Mouse (Mus musculus): ENCODE data around the gene Tex21. TPM values are rescaled to one million over a fixed set of nuclear protein-coding genes. Genes with fewer than 3 reads are reported as not detected.
"Not testable (repeated sequence)": the region's sequence is repeated elsewhere in the genome, so short reads cannot be mapped to it uniquely, and the experiment has no call there.

Tex21 gene
- total and polyA plus RNA-seq, 2 experiments: not detected

- no peaks in the 10 kb centered on the region for H3K79me2 ChIP-seq (ENCODE audit: control insufficient read depth, insufficient read depth, low read length)
- WGBS: 80% methylated on average over 10 of the region's 10 CpGs
- no peaks in the 10 kb centered on the region for H3K27me3 ChIP-seq (ENCODE audit: control insufficient read depth, insufficient read depth, low read length)
- no peak overlapping the region for H3K4me3 ChIP-seq (ENCODE audit: insufficient read depth, low read depth, low read length)
- DNase-seq (ENCODE audit: extremely low read depth, low read depth, low spot score): no peak
- no peaks in the 10 kb centered on the region for H3K36me3 ChIP-seq (ENCODE audit: control insufficient read depth, insufficient read depth, low read length)
- TF ChIP-seq POLR2A (IDR thresholded peaks at IDR 0.05; ENCODE audit: extremely low read depth, insufficient read depth, low read length): no peak
- TF ChIP-seq CTCF (IDR thresholded peaks at IDR 0.05; ENCODE audit: low read depth, low read length): no peak
- no peaks in the 10 kb centered on the region for H3K4me1 ChIP-seq (ENCODE audit: control insufficient read depth, insufficient read depth, low read length)
- no peak overlapping the region for H3K9ac ChIP-seq (ENCODE audit: low read depth, low read length)
- no peak overlapping the region for H3K27ac ChIP-seq (replicated peaks; ENCODE audit: insufficient read depth, low read depth, low read length)
Measured at GRCm38 (mm10) chr12:76239145-76239838, 7.3 kb downstream of the Tex21 start.

GRCm38 (mm10) chr12:76235253-76235652 is 11.3 kb downstream of the Tex21 start:
- H3K27me3 ChIP-seq (ENCODE audit: control insufficient read depth, insufficient read depth, low read length): no peaks in the 10 kb centered on the region
- no peaks in the 10 kb centered on the region for H3K36me3 ChIP-seq (ENCODE audit: control insufficient read depth, insufficient read depth, low read length)
- H3K79me2 ChIP-seq (ENCODE audit: control insufficient read depth, insufficient read depth, low read length): no peaks in the 10 kb centered on the region
- DNase-seq (ENCODE audit: extremely low read depth, low read depth, low spot score): no peak
- 89% methylated on average over 6 of the region's 6 CpGs for WGBS
- no peak overlapping the region for H3K4me3 ChIP-seq (ENCODE audit: insufficient read depth, low read depth, low read length)
- no peak overlapping the region for H3K27ac ChIP-seq (replicated peaks; ENCODE audit: insufficient read depth, low read depth, low read length)
- TF ChIP-seq CTCF (IDR thresholded peaks at IDR 0.05; ENCODE audit: low read depth, low read length) (no peak), POLR2A (IDR thresholded peaks at IDR 0.05; ENCODE audit: extremely low read depth, insufficient read depth, low read length) (no peak)
- no peaks in the 10 kb centered on the region for H3K4me1 ChIP-seq (ENCODE audit: control insufficient read depth, insufficient read depth, low read length)
- no peak overlapping the region for H3K9ac ChIP-seq (ENCODE audit: low read depth, low read length)

GRCm38 (mm10) chr12:76230644-76231043 is 15.9 kb downstream of the Tex21 start:
- TF ChIP-seq POLR2A (IDR thresholded peaks at IDR 0.05; ENCODE audit: extremely low read depth, insufficient read depth, low read length) (no peak), CTCF (IDR thresholded peaks at IDR 0.05; ENCODE audit: low read depth, low read length) (no peak)
- no peak for DNase-seq (ENCODE audit: extremely low read depth, low read depth, low spot score)
- H3K4me1 ChIP-seq (ENCODE audit: control insufficient read depth, insufficient read depth, low read length): no peaks in the 10 kb centered on the region
- no peaks in the 10 kb centered on the region for H3K27me3 ChIP-seq (ENCODE audit: control insufficient read depth, insufficient read depth, low read length)
- H3K79me2 ChIP-seq (ENCODE audit: control insufficient read depth, insufficient read depth, low read length): no peaks in the 10 kb centered on the region
- 91% methylated on average over 6 of the region's 6 CpGs for WGBS
- no peak overlapping the region for H3K9ac ChIP-seq (ENCODE audit: low read depth, low read length)
- H3K36me3 ChIP-seq (ENCODE audit: control insufficient read depth, insufficient read depth, low read length): no peaks in the 10 kb centered on the region
- no peak overlapping the region for H3K27ac ChIP-seq (replicated peaks; ENCODE audit: insufficient read depth, low read depth, low read length)
- H3K4me3 ChIP-seq (ENCODE audit: insufficient read depth, low read depth, low read length): no peak overlapping the region

- H3K9ac ChIP-seq (ENCODE audit: low read depth, low read length); H3K36me3 ChIP-seq (ENCODE audit: control insufficient read depth, insufficient read depth, low read length); DNase-seq (ENCODE audit: extremely low read depth, low read depth, low spot score); H3K27ac ChIP-seq (replicated peaks; ENCODE audit: insufficient read depth, low read depth, low read length); H3K79me2 ChIP-seq (ENCODE audit: control insufficient read depth, insufficient read depth, low read length); H3K4me1 ChIP-seq (ENCODE audit: control insufficient read depth, insufficient read depth, low read length); H3K27me3 ChIP-seq (ENCODE audit: control insufficient read depth, insufficient read depth, low read length); H3K4me3 ChIP-seq (ENCODE audit: insufficient read depth, low read depth, low read length): not testable (repeated sequence)
- 64% methylated on average over 4 of the region's 8 CpGs for WGBS
Measured at GRCm38 (mm10) chr12:76222104-76222503, 24.4 kb downstream of the Tex21 start.

- H3K4me3 ChIP-seq (ENCODE audit: insufficient read depth, low read depth, low read length): no peak overlapping the region
Measured at GRCm38 (mm10) chr12:76216716-76217115, 29.8 kb downstream of the Tex21 start.

GRCm38 (mm10) chr12:76215121-76215520 is 31.4 kb downstream of the Tex21 start:
- no peak overlapping the region for H3K27ac ChIP-seq (replicated peaks; ENCODE audit: insufficient read depth, low read depth, low read length)
- no peaks in the 10 kb centered on the region for H3K27me3 ChIP-seq (ENCODE audit: control insufficient read depth, insufficient read depth, low read length)
- TF ChIP-seq CTCF (IDR thresholded peaks at IDR 0.05; ENCODE audit: low read depth, low read length) (no peak), POLR2A (IDR thresholded peaks at IDR 0.05; ENCODE audit: extremely low read depth, insufficient read depth, low read length) (no peak)
- 47% methylated on average over 5 of the region's 5 CpGs for WGBS
- H3K4me1 ChIP-seq (ENCODE audit: control insufficient read depth, insufficient read depth, low read length): no peaks in the 10 kb centered on the region
- no peak for DNase-seq (ENCODE audit: extremely low read depth, low read depth, low spot score)
- no peaks in the 10 kb centered on the region for H3K36me3 ChIP-seq (ENCODE audit: control insufficient read depth, insufficient read depth, low read length)
- no peaks in the 10 kb centered on the region for H3K79me2 ChIP-seq (ENCODE audit: control insufficient read depth, insufficient read depth, low read length)
- H3K4me3 ChIP-seq (ENCODE audit: insufficient read depth, low read depth, low read length): no peak overlapping the region
- no peak overlapping the region for H3K9ac ChIP-seq (ENCODE audit: low read depth, low read length)

More at GRCm38 (mm10) chr12:76216716-76217115, 29.8 kb downstream of the Tex21 start:
- WGBS: 71% methylated on average over 11 of the region's 11 CpGs
- Histone ChIP-seq H3K36me3 (ENCODE audit: control insufficient read depth, insufficient read depth, low read length) (no peaks in the 10 kb centered on the region), H3K4me1 (ENCODE audit: control insufficient read depth, insufficient read depth, low read length) (no peaks in the 10 kb centered on the region), H3K79me2 (ENCODE audit: control insufficient read depth, insufficient read depth, low read length) (no peaks in the 10 kb centered on the region), H3K27ac (replicated peaks; ENCODE audit: insufficient read depth, low read depth, low read length) (no peak overlapping the region), H3K9ac (ENCODE audit: low read depth, low read length) (no peak overlapping the region), H3K27me3 (ENCODE audit: control insufficient read depth, insufficient read depth, low read length) (no peaks in the 10 kb centered on the region)
- TF ChIP-seq POLR2A (IDR thresholded peaks at IDR 0.05; ENCODE audit: extremely low read depth, insufficient read depth, low read length): no peak
- no peak for TF ChIP-seq CTCF (IDR thresholded peaks at IDR 0.05; ENCODE audit: low read depth, low read length)
- DNase-seq (ENCODE audit: extremely low read depth, low read depth, low spot score): no peak

Data from liver, adult 2 months (tissue).